ENCODE assay signal across 7 mouse cellular contexts in the genomic region with DNA sequence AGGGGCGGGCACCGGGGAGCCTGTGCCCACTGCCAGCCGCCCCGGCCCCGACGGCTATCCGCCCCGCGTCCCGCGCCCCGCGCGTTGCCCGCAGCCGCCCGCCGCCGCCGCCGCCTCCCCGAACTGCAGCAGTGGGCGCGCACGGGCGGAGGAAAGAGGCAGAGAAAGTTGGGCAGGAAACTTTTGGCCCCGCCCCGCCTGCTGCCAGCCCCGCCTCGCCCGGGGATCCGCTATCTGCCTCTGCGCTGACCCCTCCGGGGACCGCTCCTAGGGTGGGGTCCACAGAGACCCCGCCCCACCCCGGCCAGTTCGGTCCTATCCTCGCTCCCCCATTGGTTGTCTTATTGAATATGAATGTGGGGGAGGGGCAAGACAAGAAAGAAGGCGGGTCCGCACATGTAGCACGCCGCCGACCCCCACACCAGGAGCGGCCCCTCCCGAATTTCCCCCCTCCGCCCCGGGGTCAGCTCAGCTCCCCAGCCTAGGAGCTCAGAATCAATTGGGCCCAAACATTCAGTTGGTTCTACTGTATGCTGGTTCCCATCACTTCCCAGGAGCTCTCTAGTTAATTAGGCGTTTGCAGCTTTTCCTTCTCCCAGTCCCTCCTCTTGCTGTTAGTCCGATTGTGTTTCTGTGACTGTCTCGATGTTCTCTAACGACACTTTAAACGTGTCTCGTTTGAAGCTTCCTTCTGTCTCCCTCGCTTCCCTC. TPM values are rescaled to one million over a fixed set of nuclear protein-coding genes. Genes with fewer than 3 reads are reported as not detected.
A peak's percentile ranks its signal among the peaks of the same experiment; 100 is the strongest.
DNase-seq lines count a peak whose midpoint lies in the region; ATAC-seq lines count a peak whose summit lies in the region.

A gene (minus strand): TSS at position 125 of the 711 bp plus-strand sequence.

- H3K27me3 ChIP-seq in limb, embryonic 10.5 days (ENCODE audit: low read depth, poor library complexity, severe bottlenecking), result 0 out of 2 replicates have a peak, but pooled peaks cover 5% of the 10 kb centered on the region
- peaks cover 37% of the 10 kb centered on the region for H3K27me3 ChIP-seq in midbrain, embryonic 12.5 days

- no peaks in the 10 kb centered on the region for H3K9me3 ChIP-seq in limb, embryonic 10.5 days (replicated peaks)
- H3K9me3 ChIP-seq in midbrain, embryonic 12.5 days, result no peaks in the 10 kb centered on the region

- H3K4me2 ChIP-seq in midbrain, embryonic 12.5 days (replicated peaks), result peak within 1 kb of the TSS; percentile 93

- DNase-seq in adrenal gland, adult 8-10 months, result peak; percentile 86
- DNase-seq in embryo, embryonic 9.5 days (ENCODE audit: extremely low spot score), result peak; percentile 97
- DNase-seq in heart, adult 18-20 months, result peak; percentile 94 to 97
- peak; percentile 85 for DNase-seq in kidney, adult 18-20 months
- peak; percentile 95 for DNase-seq in limb, embryonic 10.5 days (ENCODE audit: low spot score)
- DNase-seq in spleen, adult 12 weeks (ENCODE audit: low spot score), result peak; percentile 57

- peak within 1 kb of the TSS; percentile 66 for H3K9ac ChIP-seq in midbrain, embryonic 12.5 days (replicated peaks)

- peaks cover 66% of the 10 kb centered on the region for H3K4me1 ChIP-seq in limb, embryonic 10.5 days
- peaks cover 44% of the 10 kb centered on the region for H3K4me1 ChIP-seq in midbrain, embryonic 12.5 days

- peak within 1 kb of the TSS; percentile 90 for H3K27ac ChIP-seq in limb, embryonic 10.5 days
- peak within 1 kb of the TSS; percentile 60 for H3K27ac ChIP-seq in midbrain, embryonic 12.5 days (replicated peaks)

- no peaks in the 10 kb centered on the region for H3K36me3 ChIP-seq in limb, embryonic 10.5 days
- no peaks in the 10 kb centered on the region for H3K36me3 ChIP-seq in midbrain, embryonic 12.5 days

- peak within 1 kb of the TSS; percentile 76 for H3K4me3 ChIP-seq in limb, embryonic 10.5 days
- peak within 1 kb of the TSS; percentile 62 for H3K4me3 ChIP-seq in midbrain, embryonic 12.5 days

- 1% methylated on average over 46 of the region's 55 CpGs for WGBS in limb, embryonic 10.5 days
- under 1% methylated on average over 35 of the region's 55 CpGs for WGBS in midbrain, embryonic 12.5 days

- ATAC-seq in midbrain, embryonic 12.5 days (ENCODE audit: low FRiP score, low read depth), result peak; percentile 92

RNA-seq across cellular contexts. Expression of the gene that starts here (rescaled TPM):
- total RNA-seq in adrenal gland, adult 8-10 months (2022), result 10 to 100 TPM; 17.8 to 25.0 (median 21.1) TPM
- total RNA-seq in heart, adult 18-20 months (2021), result 10 to 100 TPM; 33.9 to 34.9 TPM
- polyA plus RNA-seq in limb, embryonic 10.5 days (2016; fragmentation: Nextera tagmentation; extraction: Ambion mirVana), result 9.9 and 17.0 TPM in 2 replicates
- polyA plus RNA-seq in midbrain, embryonic 12.5 days (2016; fragmentation: Nextera tagmentation; extraction: Ambion mirVana), result 17.7 and 20.7 TPM in 2 replicates

Comparison
In these comparisons a context has a peak if more than half of its experiments do, and no peak if none do; other contexts are left out.
1. Peak in every context shown above with its lines: DNase-seq, ATAC-seq, H3K4me3 ChIP-seq and H3K27ac ChIP-seq.